Mouse (Mus musculus): Measurements from ENCODE around the gene Scn4b. TPM values are rescaled to one million over a fixed set of nuclear protein-coding genes. Genes with fewer than 3 reads are reported as not detected.

Scn4b gene
- total RNA-seq, 2 experiments from 2014 or later = 11.0 to 12.3 TPM

DNA sequence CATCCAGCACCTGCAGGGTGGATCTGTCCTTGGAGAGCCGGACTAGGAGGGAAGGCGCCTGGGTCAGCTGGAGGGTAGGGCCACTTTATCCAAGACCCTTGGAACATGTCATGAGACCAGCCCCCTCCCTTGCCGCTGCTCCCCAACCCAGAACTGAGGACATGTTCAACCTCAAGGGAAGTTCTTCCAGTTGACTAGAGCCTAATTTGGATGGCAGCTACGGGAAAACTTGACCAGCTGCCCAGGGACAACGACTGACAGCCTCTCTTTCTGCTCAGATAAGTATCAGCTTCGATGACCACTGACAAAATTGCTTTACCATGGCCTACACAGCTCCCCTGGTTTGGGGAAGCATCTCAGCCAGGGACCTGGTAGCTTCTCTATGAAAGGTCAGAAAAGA is 45.1 kb downstream of the Scn4b start:
- DNase-seq (ENCODE audit: extremely low spot score in 1 of 2, low spot score in 1 of 2) = no peak

DNA sequence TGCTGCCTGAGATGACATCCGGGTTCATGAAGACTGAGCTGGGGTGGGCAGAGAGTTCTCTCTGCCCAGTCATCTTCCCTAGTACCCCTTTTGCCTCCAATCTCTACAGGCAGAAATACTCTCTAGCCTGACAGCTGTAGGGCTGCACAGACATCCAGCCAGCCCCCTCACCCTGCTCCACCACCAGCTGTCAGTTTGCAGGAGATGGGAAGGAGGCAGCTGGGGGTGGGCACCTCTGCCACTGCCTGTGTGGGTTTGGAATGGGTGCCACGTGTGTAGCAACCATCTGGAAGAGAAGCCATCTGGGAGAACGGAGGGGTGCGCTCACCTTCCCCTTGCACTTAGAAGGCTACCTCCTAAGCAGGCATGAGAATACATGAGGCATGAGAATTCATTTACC is 47.1 kb downstream of the Scn4b start:
- DNase-seq (ENCODE audit: extremely low spot score in 1 of 2, low spot score in 1 of 2) = no peak

DNA sequence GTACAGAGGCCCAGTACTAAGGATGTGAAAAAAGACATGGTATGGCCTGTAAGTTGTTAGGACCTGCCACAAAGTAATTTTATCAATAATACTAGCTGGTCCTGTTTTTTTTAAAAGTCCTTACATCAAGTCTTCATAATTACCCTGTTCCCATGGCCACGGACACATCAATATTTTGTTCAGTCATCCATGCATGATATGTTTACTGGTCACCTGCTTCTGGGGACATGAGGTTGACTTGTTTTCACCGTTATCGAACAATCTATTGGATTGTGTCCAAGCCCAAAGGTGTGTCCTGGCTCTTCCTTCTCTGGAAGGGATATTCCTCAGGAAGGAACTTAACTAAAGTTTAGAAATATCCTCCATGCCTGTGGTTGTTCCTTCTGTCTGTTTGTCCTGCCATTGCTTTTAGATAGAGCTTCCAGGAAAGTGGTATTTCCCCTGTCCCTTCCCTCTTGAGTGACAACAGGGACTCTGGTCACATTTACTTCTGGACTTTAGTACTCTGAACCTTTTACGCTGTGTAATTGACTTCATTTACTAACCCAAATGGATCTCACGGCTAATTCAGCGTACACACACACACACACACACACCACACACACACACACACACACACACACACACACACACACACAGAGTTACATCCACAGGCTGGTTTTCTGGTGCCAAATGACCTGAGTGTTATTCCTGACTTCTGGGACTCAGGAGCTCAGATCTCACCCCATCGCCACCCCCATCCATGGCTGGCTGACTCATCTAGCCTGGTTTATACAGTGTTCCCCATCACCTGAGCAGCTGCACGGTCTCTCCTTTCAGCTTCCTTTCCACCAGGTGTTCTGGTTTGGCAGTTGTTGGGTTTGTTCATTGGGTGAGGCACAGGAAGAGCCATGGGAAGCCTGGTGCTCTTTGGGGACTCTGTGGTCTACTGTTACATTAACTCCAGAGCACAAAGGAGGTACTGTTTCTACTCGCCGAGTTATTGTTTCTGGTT is 50.7 kb downstream of the Scn4b start:
- no peak for DNase-seq (ENCODE audit: extremely low spot score in 1 of 2, low spot score in 1 of 2)

DNA sequence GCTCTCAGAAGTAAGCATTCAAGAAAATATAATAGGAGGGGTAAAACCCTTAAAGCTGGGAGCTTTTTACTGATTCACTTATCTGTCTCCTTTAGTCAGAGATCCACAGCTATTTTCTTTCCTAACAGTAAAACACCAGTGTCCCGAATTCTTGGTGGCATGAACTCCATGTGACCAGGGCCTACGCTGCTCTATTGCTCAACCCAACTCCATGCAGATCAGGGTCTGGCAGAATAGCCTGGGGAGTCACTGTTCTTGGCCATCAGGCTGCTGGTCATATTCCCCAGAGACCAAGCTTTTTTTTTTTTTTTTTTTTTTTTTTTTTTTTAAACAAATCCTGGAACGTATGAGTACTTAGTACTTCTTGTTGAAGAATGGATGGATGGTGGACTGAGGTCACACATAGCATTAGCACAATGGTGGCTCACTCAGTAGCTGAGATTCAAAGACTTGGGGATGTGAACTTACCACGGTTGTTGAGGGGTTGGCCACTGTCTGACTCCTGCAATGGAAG is 51.5 kb downstream of the Scn4b start:
- no peak for DNase-seq (ENCODE audit: extremely low spot score in 1 of 2, low spot score in 1 of 2)

DNA sequence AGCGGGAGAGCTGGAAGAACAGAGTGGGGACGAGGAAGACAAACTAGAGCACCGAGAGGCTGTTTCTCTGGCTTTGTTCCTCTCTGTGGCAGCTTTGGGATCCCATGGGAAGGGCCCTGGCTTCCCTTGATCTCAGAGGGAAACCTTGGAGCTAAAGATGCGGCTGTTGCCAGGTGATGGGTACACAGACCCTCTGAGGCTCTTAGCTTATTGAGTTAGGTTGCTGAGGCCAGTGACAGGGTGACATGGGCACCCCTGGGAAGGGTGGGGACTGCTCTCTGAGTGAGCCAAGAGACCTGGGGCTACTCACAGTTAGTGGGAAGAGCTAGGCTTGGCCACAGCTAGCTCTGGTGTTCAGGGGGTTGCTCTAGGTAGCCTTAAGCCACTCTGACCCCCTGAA is 57.3 kb downstream of the Scn4b start:
- no peak for DNase-seq (ENCODE audit: extremely low spot score in 1 of 2, low spot score in 1 of 2)

DNA sequence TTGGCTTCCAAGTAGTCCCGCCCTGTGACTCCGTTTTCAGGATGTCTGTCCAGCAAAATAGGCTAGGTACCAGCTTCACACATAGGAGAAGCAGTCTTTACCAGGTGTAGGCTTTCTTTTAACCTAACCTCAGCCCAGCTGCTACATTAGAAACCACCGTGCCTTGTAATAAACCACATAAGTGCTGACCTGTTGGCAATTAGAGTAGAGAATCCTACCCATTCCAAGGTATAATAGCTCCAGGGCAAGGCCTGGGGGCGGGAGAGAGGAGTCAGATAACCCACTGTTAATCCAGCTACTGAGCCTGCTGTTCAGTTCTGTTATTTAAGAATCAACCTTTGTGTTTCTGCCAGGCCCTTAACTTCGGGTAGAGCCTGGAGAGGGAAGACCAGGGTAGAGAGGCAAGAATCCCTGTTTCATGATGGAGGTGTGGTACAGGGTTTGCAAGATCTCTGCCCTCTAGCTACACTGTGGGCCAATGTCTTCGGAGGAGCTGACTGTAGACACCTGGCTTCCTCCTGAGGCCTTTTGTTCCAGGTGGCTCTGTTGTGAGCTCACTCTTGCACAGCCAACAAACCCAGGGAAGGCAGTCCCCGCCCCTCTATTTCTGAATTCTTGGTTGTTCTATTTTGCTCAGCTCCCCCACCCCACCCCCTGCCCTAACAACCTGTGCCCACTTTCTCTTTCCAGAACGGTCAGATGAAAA is 58.1 kb downstream of the Scn4b start:
- DNase-seq (ENCODE audit: extremely low spot score in 1 of 2, low spot score in 1 of 2) = no peak

DNA sequence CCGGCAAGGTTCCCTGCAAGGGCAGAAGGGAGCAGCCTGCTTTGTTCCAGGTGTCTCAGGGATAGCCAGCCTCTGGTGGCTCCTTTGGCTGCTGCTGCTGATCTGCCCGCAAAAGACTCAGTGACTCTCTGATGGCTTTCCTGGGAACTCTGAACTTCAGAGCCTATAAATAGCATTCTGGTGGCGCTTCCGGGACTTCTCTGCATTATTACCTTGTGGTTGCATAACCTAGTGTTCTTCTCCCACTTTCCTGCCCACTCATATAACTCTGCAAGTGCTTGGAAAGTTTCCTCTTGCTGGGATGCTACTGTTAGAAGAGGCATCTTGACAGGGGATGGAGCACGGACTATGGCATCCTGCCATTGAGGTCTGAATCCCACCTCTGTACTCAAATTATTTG is 59.4 kb downstream of the Scn4b start:
- no peak for DNase-seq (ENCODE audit: extremely low spot score in 1 of 2, low spot score in 1 of 2)

DNA sequence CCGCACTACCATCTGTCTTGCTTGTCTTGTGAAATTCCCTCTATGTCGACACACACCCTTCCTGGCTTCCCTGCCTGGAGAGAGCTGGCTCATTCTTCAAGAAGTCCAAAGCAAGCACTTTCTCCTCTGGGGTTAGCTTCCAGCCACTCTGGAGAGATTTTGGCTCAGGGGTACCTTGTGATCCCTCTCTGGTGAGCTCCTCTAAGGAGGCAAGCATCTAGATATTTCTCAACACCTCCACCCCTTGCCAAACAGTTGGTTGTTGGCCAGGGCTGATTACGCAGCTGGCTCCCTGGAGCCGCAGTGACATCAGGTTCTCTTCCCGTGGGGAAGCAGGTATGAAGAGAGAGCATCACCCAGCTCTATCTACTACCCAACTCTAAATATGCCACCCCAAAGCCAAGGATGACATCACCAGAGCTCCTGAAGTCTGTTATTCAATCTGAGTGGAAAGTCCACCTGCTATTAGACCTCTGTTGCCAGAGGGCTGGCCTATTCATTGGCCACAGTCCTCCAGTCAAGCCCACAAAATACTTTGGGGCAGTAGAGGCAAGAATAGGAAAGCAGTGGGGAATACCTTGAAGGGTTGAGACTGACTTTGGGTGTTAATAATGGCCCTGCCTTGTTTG is 63.2 kb downstream of the Scn4b start:
- no peak for DNase-seq (ENCODE audit: extremely low spot score in 1 of 2, low spot score in 1 of 2)

DNA sequence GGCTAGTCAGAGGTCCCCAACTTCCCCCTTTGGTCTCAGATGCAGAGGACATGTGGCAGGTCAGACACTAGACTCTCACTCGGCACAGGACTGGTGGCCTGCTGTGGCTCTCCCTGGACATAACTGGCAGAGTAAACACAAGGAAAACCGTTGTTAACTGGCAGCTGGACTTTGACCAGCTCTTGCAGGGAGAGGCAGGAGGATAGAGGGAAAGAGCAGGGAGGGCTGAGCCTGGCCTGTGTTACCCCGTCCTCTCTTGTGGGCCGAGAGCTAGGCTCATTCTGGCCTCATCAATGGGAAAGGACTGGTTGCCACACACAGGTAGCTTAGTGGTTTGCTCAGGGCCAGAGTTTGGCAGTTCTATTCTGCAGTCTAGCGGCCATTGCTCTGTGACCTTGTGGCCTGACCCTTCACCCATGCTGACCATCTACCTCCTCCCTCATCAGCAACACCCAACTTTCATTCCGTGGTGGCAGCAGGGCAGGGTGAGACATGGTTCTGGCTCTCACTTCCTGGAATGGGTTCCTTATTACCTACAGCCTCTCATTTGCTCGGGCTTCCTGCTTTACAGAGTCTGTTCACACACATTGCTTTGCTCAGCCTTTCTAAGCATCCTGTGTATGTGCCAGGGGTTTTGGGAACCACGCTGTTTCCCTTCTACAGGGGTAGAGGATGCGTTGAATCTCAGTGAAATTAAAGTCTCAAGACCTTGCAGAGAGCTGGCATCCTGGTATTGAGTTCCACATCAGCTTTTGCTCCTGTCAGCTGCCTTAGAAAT is 64.0 kb downstream of the Scn4b start:
- DNase-seq (ENCODE audit: extremely low spot score in 1 of 2, low spot score in 1 of 2) = no peak

Other genes starting within 250 kb of the Scn4b start
- 100 to 1,000 TPM; 300 to 376 TPM for gene Atp5l, start 217.7 kb upstream of the Scn4b start, total RNA-seq (2021)
- 10 to 100 TPM; 76.0 to 81.7 TPM for gene Ube4a, start 172.8 kb upstream of the Scn4b start, total RNA-seq (2021)
- gene Cd3g, start 158.0 kb upstream of the Scn4b start, total RNA-seq (2021) = not detected
- not detected for gene Cd3d, start 156.6 kb upstream of the Scn4b start, total RNA-seq (2021)
- gene Cd3e, start 128.8 kb upstream of the Scn4b start, total RNA-seq (2021) = not detected
- under 1 TPM; 0.75 to 0.79 TPM for gene Mpzl2, start 98.6 kb upstream of the Scn4b start, total RNA-seq (2021)
- gene Mpzl3, start 83.2 kb upstream of the Scn4b start, total RNA-seq (2021) = 1 to 10 TPM; 4.3 to 5.3 TPM
- under 1 TPM in 1 of 2 experiments, not detected in 1; 0.32 TPM for gene Jaml, start 59.2 kb upstream of the Scn4b start, total RNA-seq (2021)
- gene Scn2b, start 20.6 kb upstream of the Scn4b start, total RNA-seq (2021) = 100 to 1,000 TPM; 243 to 261 TPM
- under 1 TPM; 0.47 to 0.56 TPM for gene BC049352, start 43.6 kb downstream of the Scn4b start, total RNA-seq (2021)
- gene Tmprss4, start 65.7 kb downstream of the Scn4b start, total RNA-seq (2021) = not detected
- gene Il10ra, start 130.8 kb downstream of the Scn4b start, total RNA-seq (2021) = 1 to 10 TPM; 2.6 to 2.7 TPM
- gene Tmprss13, start 180.7 kb downstream of the Scn4b start, total RNA-seq (2021) = not detected
- 100 to 1,000 TPM in 1 of 2 experiments, 10 to 100 TPM in 1; 82.2 to 112 TPM for gene Fxyd6, start 231.8 kb downstream of the Scn4b start, total RNA-seq (2021)

All from layer of hippocampus, postnatal 25 days (tissue).